Mouse (Mus musculus) bone marrow, adult 2 months (tissue): ENCODE measurements around the gene Kif22. TPM values are rescaled to one million over a fixed set of nuclear protein-coding genes. Genes with fewer than 3 reads are reported as not detected.

ENCODE experiments used
- H3K27ac ChIP-seq: fragments of 200-500 bp; 2 replicates; pipeline ENCODE4 v1.5.1; 2012; ENCODE audit warnings: low read depth, mild to moderate bottlenecking, control low read depth, inconsistent platforms, low read length; ENCODE audit not compliant: control insufficient read depth, poor library complexity, insufficient read depth
- H3K4me1 ChIP-seq: fragments of 200-500 bp; 2 replicates; pipeline ENCODE4 v1.6.1; 2011; ENCODE audit warnings: low read length; ENCODE audit not compliant: control insufficient read depth, insufficient read depth
- H3K4me3 ChIP-seq: fragments of 200-500 bp; replicated peaks from 2 replicates; pipeline ENCODE3; 2011; ENCODE audit warnings: mild to moderate bottlenecking, low read depth, low read length, control low read depth; ENCODE audit not compliant: control insufficient read depth
- CTCF ChIP-seq: fragments of 200-500 bp; IDR thresholded peaks from 2 replicates; pipeline ENCODE4 v1.5.1; 2011; ENCODE audit warnings: low read length, control low read depth; ENCODE audit not compliant: control insufficient read depth, insufficient read depth
- POLR2A ChIP-seq: fragments of 200-500 bp; IDR thresholded peaks from 2 replicates; pipeline ENCODE4 v1.6.1; 2011; ENCODE audit warnings: low read depth, mild to moderate bottlenecking, control low read depth, low read length, borderline replicate concordance; ENCODE audit not compliant: control insufficient read depth
- WGBS: fragments of 180-500 bp; shearing (Covaris S2); methylation state at CpG from one replicate; pipeline ENCODE4 v1.1.7; 2018; 5-methylcytosine and 5-hydroxymethylcytosine counted together
- polyA plus RNA-seq: library from polyadenylated mRNA; stranded (reverse); fragments of >200 nt; gene quantifications from 2 replicates; pipeline ENCODE4 v1.2.4, GENCODE M21; 2011; ENCODE audit warnings: low replicate concordance; ENCODE audit not compliant: missing spikeins, insufficient read depth, insufficient read length

Gene Kif22
- polyA plus RNA-seq, 1 experiment: 164 TPM

GRCm38 (mm10) chr7:127084794-127085193, 42.5 kb upstream of the Kif22 start:
- Histone ChIP-seq H3K4me1 (peaks cover 6% of the 10 kb centered on the region; the same call in 1 of the 2 replicates), H3K4me3 (no peak overlapping the region), H3K27ac (peak overlapping the region; percentile 33; the same call in 1 of the 2 replicates)
- TF ChIP-seq POLR2A (no peak), CTCF (no peak)
- 80% methylated on average over 2 of the region's 2 CpGs for WGBS

- TF ChIP-seq CTCF (no peak), POLR2A (no peak)
- H3K4me1 ChIP-seq: peaks cover 4% of the 10 kb centered on the region; the same call in 1 of the 2 replicates
- no peak overlapping the region; the same call in 1 of the 2 replicates for H3K27ac ChIP-seq
- H3K4me3 ChIP-seq: no peak overlapping the region
- WGBS: 52% methylated on average over 4 of the region's 4 CpGs
Measured at GRCm38 (mm10) chr7:127083689-127084088, 41.4 kb upstream of the Kif22 start.

DNA sequence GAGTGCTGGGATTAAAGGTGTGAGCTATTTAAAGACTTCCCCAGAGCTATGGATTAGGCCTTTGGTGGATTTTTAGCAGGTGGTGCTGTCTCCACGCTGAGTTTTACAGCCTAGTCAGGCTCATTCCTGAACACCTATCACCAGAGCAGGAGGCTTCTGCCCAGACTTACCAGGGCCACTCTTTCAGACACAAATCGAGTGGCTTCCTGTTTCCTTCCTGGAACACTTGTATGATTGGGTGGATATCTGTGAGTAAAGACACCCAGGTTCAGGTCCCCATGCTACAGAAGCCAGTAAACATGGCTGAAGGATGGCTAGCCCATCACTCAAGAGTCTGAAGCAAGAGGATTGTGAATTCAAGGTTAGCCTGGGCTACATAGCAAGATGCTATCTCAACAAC, 40.7 kb upstream of the Kif22 start:
- WGBS: 6% methylated on average over 2 of the region's 2 CpGs
- Histone ChIP-seq H3K4me3 (no peak overlapping the region), H3K4me1 (peaks cover 6% of the 10 kb centered on the region; the same call in 1 of the 2 replicates), H3K27ac (no peak overlapping the region; the same call in 1 of the 2 replicates)
- TF ChIP-seq CTCF: no peak

DNA sequence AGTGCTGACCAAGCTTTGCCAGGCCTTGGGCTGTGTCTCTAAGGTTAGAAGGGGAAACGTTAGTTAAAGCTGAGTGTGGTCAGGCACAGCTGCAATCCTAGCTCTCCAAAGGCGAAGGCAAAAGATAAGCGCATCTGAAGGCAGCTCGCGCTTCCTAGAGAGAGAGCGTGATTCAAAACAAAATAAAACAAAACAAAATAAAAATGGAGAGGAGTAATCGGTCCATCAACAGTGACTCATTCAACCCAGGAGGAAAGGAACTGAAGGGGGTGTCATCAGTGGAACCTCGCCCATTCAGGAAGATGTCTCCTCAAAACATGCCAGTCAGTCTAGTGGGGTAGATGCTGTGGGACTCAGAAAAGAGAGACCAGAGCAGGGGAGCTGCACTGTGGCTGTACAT, 40.0 kb upstream of the Kif22 start:
- WGBS: 37% methylated on average over 8 of the region's 8 CpGs
- no peak for TF ChIP-seq POLR2A
- TF ChIP-seq CTCF: no peak
- Histone ChIP-seq H3K27ac (no peak overlapping the region), H3K4me3 (no peak overlapping the region), H3K4me1 (peaks cover 6% of the 10 kb centered on the region; the same call in 1 of the 2 replicates)

- peaks cover 6% of the 10 kb centered on the region; the same call in 1 of the 2 replicates for H3K4me1 ChIP-seq
- H3K4me3 ChIP-seq: no peak overlapping the region
- 30% methylated on average over 3 of the region's 3 CpGs for WGBS
- no peak overlapping the region; the same call in 1 of the 2 replicates for H3K27ac ChIP-seq
- no peak for TF ChIP-seq POLR2A
- no peak for TF ChIP-seq CTCF
Measured at GRCm38 (mm10) chr7:127080045-127080444, 37.8 kb upstream of the Kif22 start.

DNA sequence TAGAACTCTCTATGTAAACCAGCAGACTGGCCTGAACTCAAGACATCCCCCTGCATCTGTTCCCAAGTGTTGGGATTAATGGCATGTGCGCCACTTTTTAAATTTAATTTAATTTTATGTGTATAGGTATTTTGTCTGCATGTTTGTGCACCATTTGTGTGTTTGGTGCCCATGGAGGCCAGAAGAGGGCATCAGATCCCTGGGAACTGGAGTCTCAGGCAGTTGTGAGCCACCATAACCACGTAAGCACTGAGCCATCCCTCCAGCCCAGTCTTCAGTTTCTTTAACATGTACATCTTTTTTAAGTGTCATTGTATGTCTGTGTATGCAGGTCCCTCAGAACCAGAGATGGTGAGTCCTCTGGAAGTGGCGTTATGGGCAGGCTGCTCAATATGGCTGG, 35.4 kb upstream of the Kif22 start:
- H3K4me3 ChIP-seq: no peak overlapping the region
- H3K27ac ChIP-seq: no peak overlapping the region
- WGBS: 75% methylated on average over 3 of the region's 3 CpGs
- no peak for TF ChIP-seq POLR2A
- peak; percentile 82 for TF ChIP-seq CTCF
- peaks cover 3% of the 10 kb centered on the region; the same call in 1 of the 2 replicates for H3K4me1 ChIP-seq

- no peak for TF ChIP-seq CTCF
- Histone ChIP-seq H3K4me3 (no peak overlapping the region), H3K4me1 (peaks cover 3% of the 10 kb centered on the region; the same call in 1 of the 2 replicates), H3K27ac (no peak overlapping the region)
- WGBS: 91% methylated on average over 5 of the region's 5 CpGs
Measured at GRCm38 (mm10) chr7:127076188-127076587, 33.9 kb upstream of the Kif22 start.

DNA sequence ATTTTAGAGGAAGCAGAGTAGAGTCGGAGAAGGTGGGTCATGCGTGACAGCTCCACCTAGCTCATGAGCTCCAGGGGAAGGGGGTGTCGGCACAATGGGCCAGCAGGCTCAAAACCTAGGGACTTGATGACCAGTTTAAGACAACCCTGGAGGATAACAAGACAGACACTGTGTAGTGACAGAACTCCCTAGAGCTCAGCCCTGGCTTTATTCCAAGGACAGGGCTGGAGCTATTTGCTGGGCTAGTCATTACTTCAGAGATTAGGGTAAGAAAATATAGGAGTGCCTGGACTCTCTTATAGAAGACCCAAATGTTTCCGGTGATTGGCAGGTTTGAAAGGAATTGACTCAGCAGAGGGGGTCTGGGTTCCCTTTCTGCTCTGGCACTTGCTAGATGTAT, 30.9 kb upstream of the Kif22 start:
- 90% methylated on average over 4 of the region's 4 CpGs for WGBS
- H3K4me3 ChIP-seq: no peak overlapping the region
- TF ChIP-seq CTCF: no peak
- no peak for TF ChIP-seq POLR2A
- H3K27ac ChIP-seq: no peak overlapping the region
- H3K4me1 ChIP-seq: peaks cover 1% of the 10 kb centered on the region; the same call in 1 of the 2 replicates

DNA sequence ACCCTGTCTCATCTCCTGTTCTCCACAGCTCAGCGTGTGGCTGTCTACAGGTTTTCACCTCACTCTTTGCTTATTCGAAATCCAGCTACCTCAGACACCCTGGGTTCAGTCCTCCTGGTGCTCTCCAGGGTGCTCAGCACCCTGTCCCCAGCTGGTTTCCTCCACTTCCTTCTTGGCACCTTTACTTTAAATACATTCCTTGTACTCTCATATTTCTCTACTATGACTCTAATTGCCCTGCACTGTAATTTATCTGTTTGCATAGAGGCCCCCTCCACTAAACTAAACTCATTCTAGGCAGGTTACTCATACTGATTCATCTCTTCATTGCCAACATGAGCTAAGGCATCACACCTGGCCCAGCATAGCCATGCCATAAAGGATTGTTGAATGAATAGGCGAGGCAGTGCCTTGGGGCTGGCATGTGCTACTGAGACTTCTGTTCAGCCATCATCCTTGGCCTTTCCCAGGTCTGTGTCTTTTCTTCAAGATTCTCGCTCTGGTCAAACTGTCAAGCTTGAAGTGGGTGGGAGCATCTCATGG, 28.7 kb upstream of the Kif22 start:
- TF ChIP-seq POLR2A (no peak), CTCF (no peak)
- 70% methylated on average over 4 of the region's 4 CpGs for WGBS
- Histone ChIP-seq H3K4me3 (no peak overlapping the region), H3K4me1 (no peaks in the 10 kb centered on the region), H3K27ac (no peak overlapping the region)
